Mouse (Mus musculus): Measurements from ENCODE around the gene Spo11. TPM values are rescaled to one million over a fixed set of nuclear protein-coding genes. Genes with fewer than 3 reads are reported as not detected.

Gene Spo11
- polyA plus RNA-seq, 1 experiment from 2014 or later: 1.4 TPM

DNA sequence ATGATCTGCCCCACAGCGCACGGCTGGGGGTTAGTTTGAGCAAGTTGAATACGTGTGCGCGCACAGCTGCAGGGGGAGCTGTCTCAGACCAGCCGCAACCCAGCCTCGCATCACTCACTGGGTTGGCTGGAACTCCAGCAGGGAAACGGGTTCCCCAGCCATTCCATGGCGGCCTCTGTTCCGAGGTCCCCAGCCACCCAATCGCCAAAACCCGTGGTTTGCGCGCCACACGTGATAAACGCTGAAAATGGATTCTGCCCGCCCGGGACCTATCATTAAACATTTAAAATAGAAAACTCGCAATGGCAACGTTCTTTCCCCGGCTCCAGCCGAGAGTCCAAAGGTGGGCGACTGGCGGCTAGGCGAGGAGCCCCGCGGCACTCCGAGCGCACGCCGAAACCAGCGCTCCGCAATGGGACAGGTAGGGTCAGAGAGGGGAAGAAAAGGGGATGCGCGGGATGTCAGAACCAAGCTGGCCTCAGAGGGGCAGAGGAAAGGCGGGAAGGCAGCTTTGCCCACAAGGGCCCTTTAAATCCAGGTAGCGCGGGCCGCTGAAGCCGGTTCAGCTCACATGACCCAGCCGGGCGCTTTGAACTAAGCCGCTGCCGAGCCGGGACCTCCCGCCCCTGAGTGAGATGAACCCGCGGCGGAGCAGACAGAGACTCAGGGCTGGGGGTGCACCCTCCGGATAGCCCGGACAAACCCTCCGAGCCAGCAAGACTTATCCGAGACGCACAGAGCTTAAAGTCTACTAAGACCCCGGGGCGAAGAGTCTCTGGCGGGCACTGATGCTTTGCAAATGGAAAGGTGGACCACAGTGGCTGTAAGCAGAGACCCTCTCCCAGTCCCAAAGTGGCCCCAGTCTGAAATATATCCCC, 38.5 kb upstream of the Spo11 start:
- Histone ChIP-seq H3K4me3 (peak overlapping the region; percentile 75), H3K27me3 (peaks cover 14% of the 10 kb centered on the region), H3K9ac (peak overlapping the region; percentile 83), H3K4me2 (replicated peaks) (peak overlapping the region; percentile 97), H3K9me3 (no peaks in the 10 kb centered on the region), H3K27ac (peak overlapping the region; percentile 73; the same call in 1 of the 2 replicates), H3K4me1 (peaks cover 63% of the 10 kb centered on the region), H3K36me3 (no peaks in the 10 kb centered on the region)
- under 1% methylated on average over 57 of the region's 57 CpGs for WGBS
- no peak for ATAC-seq (ENCODE audit: low FRiP score, low read depth)

GRCm38 (mm10) chr2:172939639-172940002, 37.9 kb upstream of the Spo11 start:
- peaks cover 62% of the 10 kb centered on the region for H3K4me1 ChIP-seq
- no peak for ATAC-seq (ENCODE audit: low FRiP score, low read depth)

DNA sequence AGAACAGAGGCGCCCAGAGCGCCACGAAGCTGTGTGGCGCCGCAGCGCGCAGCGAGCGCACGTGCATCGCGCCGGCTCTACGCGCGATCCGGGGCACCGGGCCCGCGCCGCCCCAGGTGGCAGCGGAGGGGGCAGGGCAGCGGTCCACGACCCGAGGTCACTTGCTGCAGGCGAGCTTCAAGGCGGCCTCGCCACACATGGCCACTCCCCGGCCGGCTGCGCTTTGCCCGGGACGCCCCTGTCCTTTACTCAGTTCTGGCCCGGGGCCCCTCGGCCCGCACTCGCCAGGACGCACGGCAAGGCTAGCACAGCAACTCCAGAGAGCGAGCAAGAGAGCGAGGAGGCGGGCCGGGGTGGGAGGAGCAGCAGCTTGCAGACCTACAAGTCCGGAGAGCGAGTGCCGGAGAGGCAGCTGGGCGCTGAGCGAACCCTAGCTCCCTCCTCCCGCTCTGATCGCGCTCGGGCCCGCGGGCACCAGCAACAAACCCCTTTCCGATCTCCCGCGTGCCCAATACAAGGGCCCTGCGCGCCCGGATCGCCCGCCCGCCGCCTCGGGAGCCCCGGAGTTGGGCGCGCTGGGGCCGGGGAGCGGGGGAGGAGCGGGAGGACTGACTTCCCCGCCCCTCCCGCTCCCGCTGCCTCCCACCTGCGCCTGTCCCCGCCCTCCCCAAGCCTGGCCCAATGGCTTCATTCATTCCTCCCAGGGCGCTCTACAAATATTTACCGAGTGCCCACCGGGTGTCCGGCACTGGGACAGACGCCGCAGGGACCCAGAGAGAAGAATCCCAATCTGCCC, 37.3 kb upstream of the Spo11 start, which contains the start of gene Bmp7:
Bmp7 (minus strand) TSS at position 319 of the 796 bp plus-strand sequence.
- H3K4me3 ChIP-seq: peak within 1 kb of the TSS; percentile 75
- WGBS: 0% methylated on average over 81 of the region's 82 CpGs
- no peaks in the 10 kb centered on the region for H3K9me3 ChIP-seq
- peak within 1 kb of the TSS; percentile 92 for H3K27ac ChIP-seq
- ATAC-seq (ENCODE audit: low FRiP score, low read depth): peak; percentile 82
- H3K27me3 ChIP-seq: peaks cover 14% of the 10 kb centered on the region
- H3K4me2 ChIP-seq (replicated peaks): peak within 1 kb of the TSS; percentile 97
- H3K9ac ChIP-seq: peak within 1 kb of the TSS; percentile 83
- H3K4me1 ChIP-seq: peaks cover 56% of the 10 kb centered on the region
- no peaks in the 10 kb centered on the region for H3K36me3 ChIP-seq

More at GRCm38 (mm10) chr2:172939639-172940002, 37.9 kb upstream of the Spo11 start:
- Histone ChIP-seq H3K27ac (peak overlapping the region; percentile 92), H3K27me3 (peaks cover 14% of the 10 kb centered on the region), H3K4me3 (peak overlapping the region; percentile 75), H3K9me3 (no peaks in the 10 kb centered on the region), H3K4me2 (replicated peaks) (peak overlapping the region; percentile 97), H3K9ac (peak overlapping the region; percentile 83), H3K36me3 (no peaks in the 10 kb centered on the region)
- under 1% methylated on average over 26 of the region's 26 CpGs for WGBS

DNA sequence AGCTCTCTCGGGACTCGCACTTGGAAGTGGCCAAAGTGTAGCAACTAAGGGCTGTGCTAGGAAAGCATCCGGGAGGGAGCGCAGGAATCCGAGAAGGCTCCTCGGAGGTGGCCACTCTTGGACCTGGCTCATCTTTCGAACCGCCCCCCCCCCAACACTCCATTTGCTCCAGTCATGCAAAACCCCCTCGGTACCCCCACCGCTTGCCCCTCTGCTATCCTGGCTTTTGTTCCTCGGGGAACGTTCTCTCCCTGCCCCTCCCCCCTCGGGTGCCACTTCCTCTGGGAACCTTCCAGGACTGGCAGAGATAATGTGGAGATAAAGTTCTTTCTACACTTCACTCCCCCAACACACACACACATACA, 36.7 kb upstream of the Spo11 start:
- WGBS: 0% methylated on average over 12 of the region's 13 CpGs
- ATAC-seq (ENCODE audit: low FRiP score, low read depth): no peak
- peak overlapping the region; percentile 97 for H3K4me2 ChIP-seq (replicated peaks)
- peaks cover 14% of the 10 kb centered on the region for H3K27me3 ChIP-seq
- peaks cover 50% of the 10 kb centered on the region for H3K4me1 ChIP-seq
- peak overlapping the region; percentile 75 for H3K4me3 ChIP-seq
- no peaks in the 10 kb centered on the region for H3K36me3 ChIP-seq
- no peaks in the 10 kb centered on the region for H3K9me3 ChIP-seq
- peak overlapping the region; percentile 92; the same call in 1 of the 2 replicates for H3K27ac ChIP-seq
- H3K9ac ChIP-seq: peak overlapping the region; percentile 83

GRCm38 (mm10) chr2:172949051-172949450, 28.4 kb upstream of the Spo11 start:
- 37% methylated on average over 5 of the region's 5 CpGs for WGBS
- no peak for ATAC-seq (ENCODE audit: low FRiP score, low read depth)
- no peak overlapping the region for H3K4me3 ChIP-seq
- no peaks in the 10 kb centered on the region for H3K27me3 ChIP-seq
- H3K9me3 ChIP-seq: no peaks in the 10 kb centered on the region
- no peak overlapping the region for H3K9ac ChIP-seq
- H3K27ac ChIP-seq: no peak overlapping the region
- H3K4me1 ChIP-seq: peaks cover 19% of the 10 kb centered on the region
- H3K36me3 ChIP-seq: no peaks in the 10 kb centered on the region
- no peak overlapping the region for H3K4me2 ChIP-seq (replicated peaks)

DNA sequence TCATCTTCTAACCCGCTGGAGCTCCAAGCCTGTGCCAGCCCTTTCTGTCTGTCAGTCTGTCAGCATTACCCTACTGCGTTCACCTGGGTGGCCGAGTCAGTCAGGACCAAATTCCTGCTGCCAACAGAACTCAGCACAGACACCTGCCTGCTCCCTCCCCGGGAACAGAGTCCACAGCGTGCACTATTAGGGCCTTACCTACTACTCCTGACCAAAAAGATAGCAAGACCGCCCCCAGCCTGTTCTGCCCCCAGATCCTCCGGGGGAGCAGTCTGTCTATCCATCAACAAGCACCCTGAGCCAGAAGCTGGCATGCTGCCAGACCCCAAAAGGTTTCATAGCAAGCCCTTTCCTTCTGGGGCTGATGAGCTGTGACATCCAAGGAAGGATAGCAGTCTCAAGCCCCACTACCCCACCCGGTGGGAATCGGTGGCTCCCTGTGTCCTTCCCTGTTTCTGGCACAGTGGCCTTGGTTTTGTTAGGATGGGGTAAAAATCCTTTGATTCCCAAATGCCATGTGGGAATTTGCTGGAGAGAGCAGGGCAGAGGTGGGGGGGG, 27.3 kb upstream of the Spo11 start:
- H3K27ac ChIP-seq: no peak overlapping the region
- ATAC-seq (ENCODE audit: low FRiP score, low read depth): no peak
- no peak overlapping the region for H3K9ac ChIP-seq
- no peak overlapping the region for H3K4me2 ChIP-seq (replicated peaks)
- 58% methylated on average over 9 of the region's 9 CpGs for WGBS
- no peak overlapping the region for H3K4me3 ChIP-seq
- no peaks in the 10 kb centered on the region for H3K27me3 ChIP-seq
- H3K4me1 ChIP-seq: peaks cover 18% of the 10 kb centered on the region
- H3K9me3 ChIP-seq: no peaks in the 10 kb centered on the region
- H3K36me3 ChIP-seq: no peaks in the 10 kb centered on the region

GRCm38 (mm10) chr2:172950722-172951121, 26.8 kb upstream of the Spo11 start:
- no peaks in the 10 kb centered on the region for H3K27me3 ChIP-seq
- H3K9me3 ChIP-seq: no peaks in the 10 kb centered on the region
- H3K4me1 ChIP-seq: peaks cover 18% of the 10 kb centered on the region
- peak overlapping the region; percentile 19; the same call in 1 of the 2 replicates for H3K9ac ChIP-seq
- 20% methylated on average over 11 of the region's 11 CpGs for WGBS
- no peaks in the 10 kb centered on the region for H3K36me3 ChIP-seq
- H3K4me3 ChIP-seq: no peak overlapping the region
- ATAC-seq (ENCODE audit: low FRiP score, low read depth): no peak
- H3K27ac ChIP-seq: no peak overlapping the region
- no peak overlapping the region for H3K4me2 ChIP-seq (replicated peaks)

DNA sequence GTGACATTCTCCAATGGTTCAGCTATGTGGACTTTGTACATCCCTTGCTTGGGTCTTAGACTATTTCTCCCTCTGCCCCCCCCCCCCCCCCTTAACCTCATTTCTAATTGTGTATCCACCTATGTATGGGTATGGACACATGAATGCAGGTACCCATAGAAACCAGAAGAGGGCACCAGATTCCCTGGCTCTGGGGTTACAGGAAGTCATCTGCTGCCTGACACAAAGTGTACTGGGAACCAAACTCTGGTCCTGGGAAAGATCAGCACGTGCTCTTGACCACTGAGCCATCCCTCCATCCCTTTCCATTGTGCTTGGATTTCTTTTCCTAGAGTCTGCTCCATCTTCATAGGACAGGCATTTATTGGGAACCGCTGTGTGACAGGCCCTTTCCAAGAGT, 25.5 kb upstream of the Spo11 start:
- no peak for ATAC-seq (ENCODE audit: low FRiP score, low read depth)
- 86% methylated on average over 2 of the region's 2 CpGs for WGBS
- Histone ChIP-seq H3K9me3 (peaks cover 12% of the 10 kb centered on the region), H3K4me2 (replicated peaks) (no peak overlapping the region), H3K4me1 (peaks cover 18% of the 10 kb centered on the region), H3K27me3 (no peaks in the 10 kb centered on the region), H3K9ac (no peak overlapping the region), H3K27ac (no peak overlapping the region), H3K4me3 (no peak overlapping the region), H3K36me3 (no peaks in the 10 kb centered on the region)

DNA sequence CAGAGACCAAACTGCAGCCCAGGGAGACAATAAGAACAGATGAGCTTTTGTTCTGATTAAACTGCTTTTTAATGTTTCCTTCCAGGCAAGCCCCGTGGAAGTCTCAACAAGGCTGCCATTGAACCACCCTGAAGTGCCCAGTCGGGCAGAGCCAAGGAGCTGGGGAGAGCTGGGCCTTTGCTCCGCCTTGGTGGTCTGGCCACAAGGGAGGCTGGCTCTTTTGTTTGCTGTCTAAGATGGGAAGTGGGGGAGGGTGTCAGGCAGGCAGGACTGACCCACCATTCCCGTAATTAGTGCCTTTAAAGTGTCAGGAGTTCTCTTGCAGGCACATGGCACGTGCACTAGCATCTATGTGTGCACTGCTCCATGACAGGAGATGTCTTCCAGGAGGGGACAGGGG, 18.9 kb upstream of the Spo11 start:
- Histone ChIP-seq H3K4me2 (replicated peaks) (no peak overlapping the region), H3K27ac (no peak overlapping the region; the same call in 1 of the 2 replicates), H3K36me3 (no peaks in the 10 kb centered on the region), H3K4me3 (no peak overlapping the region), H3K4me1 (peaks cover 18% of the 10 kb centered on the region), H3K9me3 (peaks cover 20% of the 10 kb centered on the region), H3K9ac (no peak overlapping the region), H3K27me3 (no peaks in the 10 kb centered on the region)
- no peak for ATAC-seq (ENCODE audit: low FRiP score, low read depth)
- WGBS: 21% methylated on average over 5 of the region's 5 CpGs

- H3K9me3 ChIP-seq: peaks cover 20% of the 10 kb centered on the region
- H3K4me2 ChIP-seq (replicated peaks): no peak overlapping the region
- H3K9ac ChIP-seq: no peak overlapping the region
- peaks cover 18% of the 10 kb centered on the region for H3K4me1 ChIP-seq
- no peak for ATAC-seq (ENCODE audit: low FRiP score, low read depth)
- no peaks in the 10 kb centered on the region for H3K36me3 ChIP-seq
- no peaks in the 10 kb centered on the region for H3K27me3 ChIP-seq
- no peak overlapping the region; the same call in 1 of the 2 replicates for H3K27ac ChIP-seq
- 54% methylated on average over 13 of the region's 13 CpGs for WGBS
- no peak overlapping the region for H3K4me3 ChIP-seq
Observed at GRCm38 (mm10) chr2:172959006-172959768, 18.3 kb upstream of the Spo11 start.

GRCm38 (mm10) chr2:172960350-172960749, 17.1 kb upstream of the Spo11 start:
- Histone ChIP-seq H3K4me1 (peaks cover 16% of the 10 kb centered on the region), H3K4me3 (no peak overlapping the region), H3K9ac (no peak overlapping the region), H3K36me3 (no peaks in the 10 kb centered on the region), H3K4me2 (replicated peaks) (no peak overlapping the region), H3K27me3 (no peaks in the 10 kb centered on the region; the same call in 1 of the 2 replicates), H3K27ac (no peak overlapping the region), H3K9me3 (peaks cover 20% of the 10 kb centered on the region)
- 91% methylated on average over 3 of the region's 3 CpGs for WGBS
- ATAC-seq (ENCODE audit: low FRiP score, low read depth): no peak

All from limb, embryonic 13.5 days (tissue).